Mouse (Mus musculus): ENCODE data around the gene Ptpru. TPM values are rescaled to one million over a fixed set of nuclear protein-coding genes. Genes with fewer than 3 reads are reported as not detected.

Gene Ptpru
- polyA plus RNA-seq, 1 experiment: 5.4 TPM

DNA sequence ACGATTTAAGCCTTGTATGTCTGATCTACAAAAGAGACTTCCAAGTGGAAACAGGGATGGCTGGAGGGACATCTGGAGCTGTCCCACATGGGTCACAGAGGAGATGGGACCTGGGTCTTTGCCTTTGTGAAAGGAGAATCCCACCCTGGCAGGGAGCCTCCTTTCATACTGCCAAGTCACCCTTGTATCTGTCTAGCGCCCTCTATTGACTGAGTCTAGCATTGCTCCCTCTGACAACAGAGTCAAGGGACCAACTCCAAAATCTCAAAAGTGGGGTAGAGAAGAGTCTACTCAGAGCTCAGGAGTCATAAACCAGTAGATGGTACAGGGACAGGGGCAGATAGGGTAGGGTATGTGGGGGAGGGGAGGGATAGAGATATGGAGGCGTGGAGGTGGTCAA lies 74.6 kb downstream of the Ptpru start:
- Histone ChIP-seq H3K4me1 (ENCODE audit: control insufficient read depth, insufficient read depth, insufficient read length, low read length) (no peaks in the 10 kb centered on the region), H3K27ac (ENCODE audit: insufficient read depth, low read depth, low read length) (no peak overlapping the region), H3K27me3 (ENCODE audit: control insufficient read depth, insufficient read depth, low read length) (no peaks in the 10 kb centered on the region), H3K36me3 (ENCODE audit: control insufficient read depth, insufficient read depth, low read length) (no peaks in the 10 kb centered on the region), H3K4me3 (ENCODE audit: low read depth, low read length) (no peak overlapping the region)
- TF ChIP-seq POLR2A (IDR thresholded peaks at IDR 0.05; ENCODE audit: low read depth, low read length) (no peak), CTCF (IDR thresholded peaks at IDR 0.05; ENCODE audit: extremely low read depth, insufficient read length, insufficient replicate concordance, low read depth, low read length) (peak; percentile 34; the same call in 1 of the 2 replicates)
- 65% methylated on average over 3 of the region's 3 CpGs for WGBS

DNA sequence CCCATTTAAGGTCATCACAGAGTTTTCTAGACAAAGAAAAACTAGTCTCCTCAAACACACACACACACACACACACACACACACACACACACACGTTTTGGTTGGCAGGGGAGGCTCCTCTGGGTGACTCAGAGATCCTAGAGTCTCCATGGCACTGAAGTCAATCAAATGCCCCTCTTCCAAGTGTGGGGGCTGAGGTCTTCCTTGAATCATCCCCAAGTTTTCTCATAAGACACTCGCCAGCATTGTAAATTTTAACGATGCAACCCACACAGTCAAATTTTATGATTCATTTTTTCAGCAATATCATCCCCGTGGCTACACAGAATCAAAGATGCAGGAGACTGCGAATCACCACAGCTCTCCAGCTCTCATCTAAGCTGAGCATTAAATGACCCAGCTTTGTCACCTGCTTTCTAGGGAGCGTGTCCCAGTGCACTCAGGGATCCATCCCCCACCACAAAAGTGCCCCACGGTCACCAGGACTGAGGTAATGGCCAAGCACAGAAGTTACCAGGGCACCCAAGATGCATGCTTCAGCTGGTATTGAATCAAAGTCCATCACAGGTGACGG lies 75.8 kb downstream of the Ptpru start:
- TF ChIP-seq POLR2A (IDR thresholded peaks at IDR 0.05; ENCODE audit: low read depth, low read length) (no peak), CTCF (IDR thresholded peaks at IDR 0.05; ENCODE audit: extremely low read depth, insufficient read length, insufficient replicate concordance, low read depth, low read length) (no peak)
- Histone ChIP-seq H3K4me3 (ENCODE audit: low read depth, low read length) (no peak overlapping the region), H3K27me3 (ENCODE audit: control insufficient read depth, insufficient read depth, low read length) (no peaks in the 10 kb centered on the region), H3K4me1 (ENCODE audit: control insufficient read depth, insufficient read depth, insufficient read length, low read length) (no peaks in the 10 kb centered on the region), H3K36me3 (ENCODE audit: control insufficient read depth, insufficient read depth, low read length) (no peaks in the 10 kb centered on the region), H3K27ac (ENCODE audit: insufficient read depth, low read depth, low read length) (no peak overlapping the region)
- WGBS: 49% methylated on average over 8 of the region's 8 CpGs

DNA sequence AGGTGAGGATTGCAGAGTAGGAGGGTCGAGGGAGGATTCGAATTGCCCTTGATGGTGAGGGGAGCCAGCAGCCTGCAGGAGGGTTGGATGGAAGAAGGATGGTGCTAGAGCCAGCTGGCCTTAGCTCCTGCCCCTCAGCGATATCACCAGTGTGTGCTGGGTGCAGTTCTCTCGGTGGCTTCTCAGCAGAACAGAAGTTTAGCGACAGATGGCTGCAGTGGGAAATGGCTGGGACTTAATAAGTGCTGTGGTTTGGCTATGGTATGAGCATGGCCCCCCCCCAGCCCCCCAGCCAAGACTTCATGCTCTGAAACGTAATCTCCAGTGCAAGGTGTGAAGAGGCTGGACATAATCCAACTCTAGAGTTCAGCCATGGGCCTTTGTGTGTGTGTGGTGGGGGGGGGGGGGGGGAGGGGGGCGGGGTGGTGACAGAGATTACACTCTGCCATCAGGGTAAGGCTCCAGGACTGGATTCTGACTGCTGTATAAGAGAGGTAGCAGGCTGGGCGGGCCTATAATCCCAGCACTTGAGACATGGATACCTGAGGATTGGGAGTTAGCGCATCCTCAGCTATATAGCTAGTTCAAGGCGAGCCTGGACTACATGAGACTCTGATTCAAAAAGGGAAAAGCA lies 85.8 kb downstream of the Ptpru start:
- no peaks in the 10 kb centered on the region for H3K36me3 ChIP-seq (ENCODE audit: control insufficient read depth, insufficient read depth, low read length)
- TF ChIP-seq CTCF (IDR thresholded peaks at IDR 0.05; ENCODE audit: extremely low read depth, insufficient read length, insufficient replicate concordance, low read depth, low read length): no peak
- no peak for TF ChIP-seq POLR2A (IDR thresholded peaks at IDR 0.05; ENCODE audit: low read depth, low read length)
- H3K4me3 ChIP-seq (ENCODE audit: low read depth, low read length): no peak overlapping the region
- H3K27me3 ChIP-seq (ENCODE audit: control insufficient read depth, insufficient read depth, low read length): no peaks in the 10 kb centered on the region
- H3K27ac ChIP-seq (ENCODE audit: insufficient read depth, low read depth, low read length): no peak overlapping the region
- 53% methylated on average over 10 of the region's 10 CpGs for WGBS
- H3K4me1 ChIP-seq (ENCODE audit: control insufficient read depth, insufficient read depth, insufficient read length, low read length): no peaks in the 10 kb centered on the region

DNA sequence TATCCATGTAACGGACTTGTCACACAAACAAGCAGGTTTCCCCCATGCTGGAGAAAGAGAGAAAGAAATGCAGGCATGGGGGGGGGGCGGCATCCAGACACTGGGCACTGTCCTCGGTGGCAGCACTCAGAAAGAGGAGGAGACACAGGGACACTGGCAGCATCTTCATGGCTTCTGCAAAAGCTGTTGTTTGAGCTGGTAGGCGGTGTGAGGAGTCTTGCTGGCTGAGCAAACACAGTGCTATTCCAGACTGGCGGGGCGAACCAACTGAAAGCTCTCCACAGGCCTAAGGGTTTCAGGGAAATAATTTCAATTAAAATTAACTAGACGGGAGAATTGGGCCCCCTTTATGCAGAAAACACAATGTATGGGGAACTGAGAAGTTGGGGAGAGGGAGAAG lies 86.5 kb downstream of the Ptpru start:
- Histone ChIP-seq H3K4me1 (ENCODE audit: control insufficient read depth, insufficient read depth, insufficient read length, low read length) (no peaks in the 10 kb centered on the region), H3K27me3 (ENCODE audit: control insufficient read depth, insufficient read depth, low read length) (no peaks in the 10 kb centered on the region), H3K27ac (ENCODE audit: insufficient read depth, low read depth, low read length) (no peak overlapping the region), H3K36me3 (ENCODE audit: control insufficient read depth, insufficient read depth, low read length) (no peaks in the 10 kb centered on the region), H3K4me3 (ENCODE audit: low read depth, low read length) (no peak overlapping the region)
- WGBS: 52% methylated on average over 7 of the region's 7 CpGs
- TF ChIP-seq POLR2A (IDR thresholded peaks at IDR 0.05; ENCODE audit: low read depth, low read length): no peak
- no peak for TF ChIP-seq CTCF (IDR thresholded peaks at IDR 0.05; ENCODE audit: extremely low read depth, insufficient read length, insufficient replicate concordance, low read depth, low read length)

DNA sequence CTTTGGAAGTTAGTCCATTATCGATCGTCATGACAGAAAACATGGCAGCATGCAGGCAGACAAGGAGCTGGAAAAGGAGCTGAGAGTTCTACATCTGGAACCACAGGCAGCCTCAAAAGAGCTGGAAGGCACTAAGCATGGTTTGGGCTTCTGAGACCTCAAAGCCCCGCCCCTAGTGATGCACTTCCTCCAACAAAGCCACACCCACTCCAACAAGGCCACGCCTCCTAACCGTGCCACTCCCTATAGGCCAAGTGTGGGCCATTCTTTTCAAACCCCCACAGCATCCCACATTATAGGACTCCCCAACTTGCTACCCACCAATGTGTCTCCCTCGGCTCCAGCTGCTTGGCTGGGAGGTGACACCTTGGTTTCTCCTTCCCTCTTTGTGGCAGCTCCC lies 88.3 kb downstream of the Ptpru start:
- WGBS: 84% methylated on average over 6 of the region's 6 CpGs
- Histone ChIP-seq H3K27ac (ENCODE audit: insufficient read depth, low read depth, low read length) (no peak overlapping the region), H3K36me3 (ENCODE audit: control insufficient read depth, insufficient read depth, low read length) (no peaks in the 10 kb centered on the region), H3K4me3 (ENCODE audit: low read depth, low read length) (no peak overlapping the region), H3K27me3 (ENCODE audit: control insufficient read depth, insufficient read depth, low read length) (no peaks in the 10 kb centered on the region), H3K4me1 (ENCODE audit: control insufficient read depth, insufficient read depth, insufficient read length, low read length) (no peaks in the 10 kb centered on the region)
- TF ChIP-seq CTCF (IDR thresholded peaks at IDR 0.05; ENCODE audit: extremely low read depth, insufficient read length, insufficient replicate concordance, low read depth, low read length): no peak
- TF ChIP-seq POLR2A (IDR thresholded peaks at IDR 0.05; ENCODE audit: low read depth, low read length): no peak

DNA sequence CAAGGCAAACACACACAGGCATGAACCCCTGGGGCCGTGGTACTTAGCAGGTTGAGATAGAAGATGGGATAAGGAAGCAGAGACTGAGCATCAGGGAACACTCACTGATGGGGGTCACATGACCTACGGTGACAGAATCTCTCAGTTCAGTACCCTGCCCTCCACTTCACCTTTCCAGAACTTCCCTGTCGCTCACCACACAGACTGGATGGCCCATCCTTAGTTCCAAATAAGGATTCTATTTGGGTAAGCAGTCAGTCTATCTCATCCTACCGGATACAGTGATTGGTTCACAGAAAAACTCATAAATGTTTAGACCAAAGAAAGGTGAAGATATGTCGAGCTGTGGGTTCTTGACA lies 93.4 kb downstream of the Ptpru start:
- WGBS: 56% methylated on average over 5 of the region's 5 CpGs
- Histone ChIP-seq H3K4me1 (ENCODE audit: control insufficient read depth, insufficient read depth, insufficient read length, low read length) (no peaks in the 10 kb centered on the region; the same call in 1 of the 2 replicates), H3K4me3 (ENCODE audit: low read depth, low read length) (no peak overlapping the region), H3K27ac (ENCODE audit: insufficient read depth, low read depth, low read length) (peak overlapping the region; percentile 71), H3K36me3 (ENCODE audit: control insufficient read depth, insufficient read depth, low read length) (no peaks in the 10 kb centered on the region), H3K27me3 (ENCODE audit: control insufficient read depth, insufficient read depth, low read length) (no peaks in the 10 kb centered on the region)
- TF ChIP-seq POLR2A (IDR thresholded peaks at IDR 0.05; ENCODE audit: low read depth, low read length): no peak
- TF ChIP-seq CTCF (IDR thresholded peaks at IDR 0.05; ENCODE audit: extremely low read depth, insufficient read length, insufficient replicate concordance, low read depth, low read length): no peak

DNA sequence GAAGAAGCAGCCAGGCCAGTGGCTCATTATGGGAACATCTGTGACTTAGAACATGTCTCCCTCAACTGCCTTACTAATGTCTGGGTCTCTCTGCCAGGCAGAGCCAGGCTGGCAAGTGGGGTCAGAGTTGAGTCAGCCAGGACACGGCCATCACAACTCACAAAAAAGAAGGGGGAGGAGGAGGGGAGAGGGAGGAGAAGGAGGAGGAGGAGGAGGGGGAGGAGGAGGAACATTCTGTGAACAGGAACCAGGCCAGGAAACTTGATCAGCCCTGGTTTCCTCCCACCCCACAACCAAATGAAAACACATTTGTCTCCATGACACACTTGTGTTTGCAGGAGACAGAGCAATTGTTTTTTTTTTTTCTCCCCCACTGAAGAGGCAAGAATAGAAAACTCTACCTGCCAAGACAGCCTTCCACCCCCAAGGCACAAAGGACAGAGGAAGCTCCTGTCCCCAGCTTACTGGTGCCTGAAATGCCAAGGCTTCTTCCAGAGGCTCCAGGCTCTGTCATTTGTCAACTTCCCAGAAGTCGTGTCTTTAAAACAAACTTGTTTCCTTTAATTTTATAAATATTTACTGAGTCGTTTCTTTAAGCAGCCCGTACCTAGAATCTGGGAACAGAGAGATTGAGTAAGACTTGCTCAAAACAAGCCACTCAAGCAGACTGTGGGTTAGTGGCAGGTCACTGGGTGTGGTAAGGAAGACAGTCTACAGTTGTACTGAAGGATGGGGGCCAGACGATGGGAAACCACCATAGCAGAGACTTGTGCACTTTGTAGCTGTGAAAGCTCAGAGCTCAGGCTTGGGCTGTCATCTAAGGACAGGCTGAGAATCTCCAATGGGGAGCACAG lies 94.0 kb downstream of the Ptpru start:
- peak overlapping the region; percentile 71 for H3K27ac ChIP-seq (ENCODE audit: insufficient read depth, low read depth, low read length)
- WGBS: 15% methylated on average over 5 of the region's 5 CpGs
- no peak overlapping the region for H3K4me3 ChIP-seq (ENCODE audit: low read depth, low read length)
- no peak for TF ChIP-seq POLR2A (IDR thresholded peaks at IDR 0.05; ENCODE audit: low read depth, low read length)
- H3K27me3 ChIP-seq (ENCODE audit: control insufficient read depth, insufficient read depth, low read length): no peaks in the 10 kb centered on the region
- no peaks in the 10 kb centered on the region; the same call in 1 of the 2 replicates for H3K4me1 ChIP-seq (ENCODE audit: control insufficient read depth, insufficient read depth, insufficient read length, low read length)
- no peaks in the 10 kb centered on the region for H3K36me3 ChIP-seq (ENCODE audit: control insufficient read depth, insufficient read depth, low read length)
